Mouse (Mus musculus): ENCODE data around the gene Mrpl49. TPM values are rescaled to one million over a fixed set of nuclear protein-coding genes. Genes with fewer than 3 reads are reported as not detected.

Gene Mrpl49
- total and polyA plus RNA-seq, 3 experiments, result 41.8 to 46.9 (median 46.6) TPM

DNA sequence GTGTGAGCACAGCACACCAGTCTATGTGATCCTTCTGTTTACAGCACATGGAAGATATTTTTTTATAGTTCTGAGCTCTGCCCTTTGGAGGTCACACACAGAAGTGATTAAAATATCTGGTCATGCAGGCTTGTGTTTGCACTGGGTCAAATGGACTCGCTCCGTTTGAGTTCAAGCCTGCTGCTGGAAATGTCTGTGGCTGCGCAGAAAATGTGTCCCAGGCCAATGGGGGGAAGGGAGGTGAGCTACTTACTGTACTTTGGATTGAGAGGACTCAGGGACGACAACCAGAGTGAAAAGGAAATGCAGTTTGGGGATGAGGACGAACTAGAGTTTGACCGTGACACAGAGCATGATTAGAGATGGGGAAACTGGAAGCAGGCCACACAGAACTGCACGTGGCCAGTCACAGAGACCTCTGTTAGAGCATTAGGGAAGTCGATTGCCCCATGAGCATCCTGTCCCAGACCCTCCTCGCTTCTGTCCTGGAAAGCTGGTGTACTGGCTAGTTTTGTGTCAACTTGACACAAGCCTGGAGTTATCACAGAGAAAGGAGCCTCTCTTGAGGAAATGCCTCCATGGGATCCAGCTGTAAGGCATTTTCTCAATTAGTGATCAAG is 21.5 kb downstream of the Mrpl49 start:
- ATAC-seq (ENCODE audit: extremely low read depth, insufficient number of reproducible peaks, low FRiP score, poor library complexity, severe bottlenecking) (no peak), DNase-seq (ENCODE audit: low spot score) (no peak)
- Histone ChIP-seq H3K9me3 (replicated peaks) (no peaks in the 10 kb centered on the region), H3K27me3 (ENCODE audit: insufficient read depth, low read length) (peaks cover 10% of the 10 kb centered on the region), H3K4me3 (ENCODE audit: low read depth, low read length) (no peak overlapping the region), H3K36me3 (replicated peaks) (no peaks in the 10 kb centered on the region), H3K4me1 (ENCODE audit: insufficient read depth, low read depth, low read length) (peaks cover 14% of the 10 kb centered on the region; the same call in 1 of the 2 replicates)
- TF ChIP-seq CTCF (IDR thresholded peaks at IDR 0.05; ENCODE audit: low read depth, low read length), result no peak
- TF ChIP-seq GATA1 (IDR thresholded peaks at IDR 0.05; ENCODE audit: borderline replicate concordance, low read length), result no peak
- no peak for TF ChIP-seq POLR2AphosphoS5 (IDR thresholded peaks at IDR 0.05; ENCODE audit: insufficient replicate concordance, low read depth, low read length)
- no peak for TF ChIP-seq GATA2 (IDR thresholded peaks at IDR 0.05; ENCODE audit: borderline replicate concordance, low read depth, low read length)
- no peak for TF ChIP-seq TAL1 (conservative IDR thresholded peaks at IDR 0.05; ENCODE audit: low read depth, low read length)

DNA sequence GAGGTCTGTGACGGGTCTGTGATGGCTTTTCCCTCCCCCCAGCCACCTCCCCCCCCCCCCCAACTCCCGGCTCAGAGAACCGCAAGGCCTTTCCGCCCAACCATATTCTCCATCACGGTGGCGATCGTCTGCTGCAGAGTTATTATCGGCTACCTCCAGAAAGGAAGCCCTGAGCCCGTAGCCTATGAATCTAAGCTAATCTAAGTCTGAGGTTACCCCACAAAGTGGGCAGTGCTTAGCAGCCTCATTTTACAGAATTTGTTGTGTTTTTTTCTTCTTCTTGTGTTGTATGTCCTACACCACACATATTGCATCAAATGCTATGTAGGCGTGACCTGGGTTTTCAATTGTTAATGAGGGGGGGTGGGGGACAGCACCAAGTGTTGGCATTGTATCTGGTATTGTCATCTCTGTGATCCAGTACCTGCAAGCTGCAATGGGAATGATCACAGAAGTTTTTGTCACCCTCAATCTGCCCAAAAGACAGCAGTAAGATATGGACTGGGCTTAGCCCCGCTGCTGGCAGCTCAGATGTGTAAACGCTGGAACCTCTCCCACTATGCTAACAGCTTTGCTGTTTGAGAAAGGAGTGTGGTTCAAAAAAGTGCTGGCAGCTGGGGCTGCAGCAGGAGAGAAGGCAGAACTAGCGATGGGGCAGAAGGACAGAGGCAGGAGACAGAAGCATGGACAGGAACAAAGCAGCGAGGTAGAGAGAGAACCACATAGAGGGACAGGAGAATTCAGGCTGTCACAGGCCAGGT is 26.9 kb downstream of the Mrpl49 start:
- ATAC-seq (ENCODE audit: extremely low read depth, insufficient number of reproducible peaks, low FRiP score, poor library complexity, severe bottlenecking), result no peak
- H3K4me1 ChIP-seq (ENCODE audit: insufficient read depth, low read depth, low read length), result peaks cover 27% of the 10 kb centered on the region
- H3K9me3 ChIP-seq (replicated peaks), result no peaks in the 10 kb centered on the region
- no peak for DNase-seq (ENCODE audit: low spot score)
- H3K27me3 ChIP-seq (ENCODE audit: insufficient read depth, low read length), result peaks cover 17% of the 10 kb centered on the region
- no peak overlapping the region for H3K4me3 ChIP-seq (ENCODE audit: low read depth, low read length)
- no peak for TF ChIP-seq CTCF (IDR thresholded peaks at IDR 0.05; ENCODE audit: low read depth, low read length)
- no peak for TF ChIP-seq GATA2 (IDR thresholded peaks at IDR 0.05; ENCODE audit: borderline replicate concordance, low read depth, low read length)
- TF ChIP-seq TAL1 (conservative IDR thresholded peaks at IDR 0.05; ENCODE audit: low read depth, low read length), result no peak
- TF ChIP-seq POLR2AphosphoS5 (IDR thresholded peaks at IDR 0.05; ENCODE audit: insufficient replicate concordance, low read depth, low read length), result no peak
- TF ChIP-seq GATA1 (IDR thresholded peaks at IDR 0.05; ENCODE audit: borderline replicate concordance, low read length), result no peak
- H3K36me3 ChIP-seq (replicated peaks), result no peaks in the 10 kb centered on the region

DNA sequence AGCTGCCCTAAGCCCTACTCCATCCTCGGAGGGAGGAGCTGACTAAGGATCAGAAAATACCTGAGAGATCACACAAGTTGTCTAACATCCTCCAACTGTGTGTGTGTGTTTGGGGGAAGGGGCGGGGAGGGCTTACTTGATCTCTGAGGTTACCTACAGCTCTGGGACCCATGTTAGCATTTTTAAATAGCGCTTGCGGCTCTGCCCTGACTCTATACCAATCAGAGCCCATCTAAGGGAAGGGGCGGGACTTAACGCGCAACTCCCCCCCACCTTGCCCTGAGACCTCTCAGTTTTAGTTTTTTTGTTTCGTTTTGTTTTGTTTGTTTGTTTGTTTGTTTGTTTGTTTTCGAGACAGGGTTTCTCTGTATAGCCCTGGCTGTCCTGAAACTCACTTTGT is 28.2 kb downstream of the Mrpl49 start:
- no peak overlapping the region for H3K4me3 ChIP-seq (ENCODE audit: low read depth, low read length)
- no peaks in the 10 kb centered on the region for H3K9me3 ChIP-seq (replicated peaks)
- DNase-seq (ENCODE audit: low spot score) (no peak), ATAC-seq (ENCODE audit: extremely low read depth, insufficient number of reproducible peaks, low FRiP score, poor library complexity, severe bottlenecking) (no peak)
- TF ChIP-seq GATA1 (IDR thresholded peaks at IDR 0.05; ENCODE audit: borderline replicate concordance, low read length) (no peak), GATA2 (IDR thresholded peaks at IDR 0.05; ENCODE audit: borderline replicate concordance, low read depth, low read length) (no peak), TAL1 (conservative IDR thresholded peaks at IDR 0.05; ENCODE audit: low read depth, low read length) (no peak)
- H3K4me1 ChIP-seq (ENCODE audit: insufficient read depth, low read depth, low read length), result peaks cover 27% of the 10 kb centered on the region
- H3K36me3 ChIP-seq (replicated peaks), result no peaks in the 10 kb centered on the region
- H3K27me3 ChIP-seq (ENCODE audit: insufficient read depth, low read length), result peaks cover 28% of the 10 kb centered on the region

DNA sequence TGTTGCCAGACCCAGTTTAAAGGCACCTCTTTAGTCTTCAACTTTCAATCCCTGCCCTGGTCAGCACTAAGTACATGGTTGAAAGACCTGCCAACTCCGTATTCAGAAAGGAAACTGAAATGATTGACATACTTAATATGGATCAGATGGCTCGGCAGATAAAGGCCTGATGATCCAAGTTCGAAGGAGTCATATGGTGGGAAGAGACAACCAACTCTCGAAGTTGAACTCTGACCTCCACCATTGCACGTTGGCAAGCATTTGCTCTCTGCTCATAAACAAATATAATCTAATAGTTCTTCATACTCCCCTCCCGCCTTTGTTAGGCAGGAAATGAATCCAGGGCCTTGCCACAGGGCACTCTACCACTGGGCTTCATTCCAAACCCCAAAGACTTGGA is 28.6 kb downstream of the Mrpl49 start:
- TF ChIP-seq CTCF (IDR thresholded peaks at IDR 0.05; ENCODE audit: low read depth, low read length) (no peak), POLR2AphosphoS5 (IDR thresholded peaks at IDR 0.05; ENCODE audit: insufficient replicate concordance, low read depth, low read length) (no peak), GATA1 (IDR thresholded peaks at IDR 0.05; ENCODE audit: borderline replicate concordance, low read length) (no peak), GATA2 (IDR thresholded peaks at IDR 0.05; ENCODE audit: borderline replicate concordance, low read depth, low read length) (no peak)
- peaks cover 27% of the 10 kb centered on the region for H3K4me1 ChIP-seq (ENCODE audit: insufficient read depth, low read depth, low read length)
- peaks cover 30% of the 10 kb centered on the region for H3K27me3 ChIP-seq (ENCODE audit: insufficient read depth, low read length)
- H3K4me3 ChIP-seq (ENCODE audit: low read depth, low read length), result no peak overlapping the region
- H3K36me3 ChIP-seq (replicated peaks), result no peaks in the 10 kb centered on the region
- no peak for DNase-seq (ENCODE audit: low spot score)
- no peaks in the 10 kb centered on the region for H3K9me3 ChIP-seq (replicated peaks)
- ATAC-seq (ENCODE audit: extremely low read depth, insufficient number of reproducible peaks, low FRiP score, poor library complexity, severe bottlenecking), result no peak

DNA sequence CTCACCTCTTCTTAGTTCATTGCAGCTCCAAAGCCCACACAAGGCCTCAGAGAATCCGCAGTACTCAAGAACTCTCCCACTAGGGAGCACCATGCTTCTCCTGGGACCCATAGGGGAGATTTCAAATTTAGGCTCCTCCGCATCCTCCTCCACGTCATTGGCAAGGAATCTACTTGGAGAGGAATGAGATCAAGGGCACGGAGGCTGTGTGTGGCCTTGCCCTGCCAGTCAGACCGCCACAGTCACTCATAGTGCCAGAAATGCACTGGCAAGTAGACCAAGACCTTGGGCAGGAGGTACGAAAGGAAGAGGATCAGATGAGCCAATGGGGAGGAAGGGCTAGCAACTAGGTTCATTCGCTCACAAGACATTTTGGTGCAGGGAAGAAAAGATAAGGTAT is 33.7 kb downstream of the Mrpl49 start:
- TF ChIP-seq GATA1 (IDR thresholded peaks at IDR 0.05; ENCODE audit: borderline replicate concordance, low read length), result no peak
- no peak for TF ChIP-seq POLR2AphosphoS5 (IDR thresholded peaks at IDR 0.05; ENCODE audit: insufficient replicate concordance, low read depth, low read length)
- no peak for TF ChIP-seq TAL1 (conservative IDR thresholded peaks at IDR 0.05; ENCODE audit: low read depth, low read length)
- TF ChIP-seq CTCF (IDR thresholded peaks at IDR 0.05; ENCODE audit: low read depth, low read length), result no peak
- TF ChIP-seq GATA2 (IDR thresholded peaks at IDR 0.05; ENCODE audit: borderline replicate concordance, low read depth, low read length), result no peak
- H3K9me3 ChIP-seq (replicated peaks), result no peaks in the 10 kb centered on the region
- peaks cover 35% of the 10 kb centered on the region for H3K4me1 ChIP-seq (ENCODE audit: insufficient read depth, low read depth, low read length)
- ATAC-seq (ENCODE audit: extremely low read depth, insufficient number of reproducible peaks, low FRiP score, poor library complexity, severe bottlenecking) (no peak), DNase-seq (ENCODE audit: low spot score) (no peak)
- H3K27me3 ChIP-seq (ENCODE audit: insufficient read depth, low read length), result peaks cover 26% of the 10 kb centered on the region
- peaks cover 2% of the 10 kb centered on the region for H3K36me3 ChIP-seq (replicated peaks)
- no peak overlapping the region for H3K4me3 ChIP-seq (ENCODE audit: low read depth, low read length)

DNA sequence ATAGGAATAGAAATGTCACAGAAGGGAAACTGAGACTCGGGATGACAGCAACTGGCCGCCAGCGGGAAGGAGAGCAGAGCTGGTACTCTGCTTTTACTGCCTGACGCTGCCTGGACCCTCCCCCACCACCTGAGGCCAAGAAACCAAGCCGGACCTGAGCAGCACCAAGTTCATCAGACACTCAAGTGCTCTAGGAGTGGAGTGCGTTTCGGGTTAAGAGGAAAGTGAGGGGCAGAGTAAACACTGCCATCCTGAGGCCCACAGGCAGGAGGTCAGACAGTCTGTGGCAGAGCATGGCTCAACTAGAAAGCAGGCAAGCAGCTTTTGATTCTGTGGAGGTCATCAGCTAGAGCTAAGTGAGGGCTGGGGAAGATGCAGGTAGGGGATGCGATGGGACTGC is 34.5 kb downstream of the Mrpl49 start:
- DNase-seq (ENCODE audit: low spot score) (no peak), ATAC-seq (ENCODE audit: extremely low read depth, insufficient number of reproducible peaks, low FRiP score, poor library complexity, severe bottlenecking) (no peak)
- H3K4me1 ChIP-seq (ENCODE audit: insufficient read depth, low read depth, low read length), result peaks cover 40% of the 10 kb centered on the region
- peaks cover 25% of the 10 kb centered on the region for H3K27me3 ChIP-seq (ENCODE audit: insufficient read depth, low read length)
- peaks cover 2% of the 10 kb centered on the region for H3K36me3 ChIP-seq (replicated peaks)
- TF ChIP-seq POLR2AphosphoS5 (IDR thresholded peaks at IDR 0.05; ENCODE audit: insufficient replicate concordance, low read depth, low read length) (no peak), TAL1 (conservative IDR thresholded peaks at IDR 0.05; ENCODE audit: low read depth, low read length) (no peak), GATA2 (IDR thresholded peaks at IDR 0.05; ENCODE audit: borderline replicate concordance, low read depth, low read length) (no peak), CTCF (IDR thresholded peaks at IDR 0.05; ENCODE audit: low read depth, low read length) (no peak), GATA1 (IDR thresholded peaks at IDR 0.05; ENCODE audit: borderline replicate concordance, low read length) (no peak)
- no peaks in the 10 kb centered on the region for H3K9me3 ChIP-seq (replicated peaks)
- H3K4me3 ChIP-seq (ENCODE audit: low read depth, low read length), result no peak overlapping the region
